Mouse (Mus musculus) heart, postnatal 0 days (tissue): ENCODE data around the gene 1500009C09Rik. TPM values are rescaled to one million over a fixed set of nuclear protein-coding genes. Genes with fewer than 3 reads are reported as not detected.

Experiments used
- ATAC-seq: fragments of 200-750 bp; cut with Nextera tagmentation; 2 replicates; pipeline ENCODE4 v1.8.0; 2017; ENCODE audit warnings: low read depth, moderate number of reproducible peaks, moderate library complexity; ENCODE audit not compliant: insufficient read depth
- DNase-seq: peaks from one replicate; pipeline ENCODE4 v3.0.0-alpha.2; 2016; ENCODE audit warnings: low spot score
- H3K27ac ChIP-seq: fragments of 300-500 bp; sonication (generic); 2 replicates; pipeline ENCODE4 v1.5.1; 2014; ENCODE audit warnings: low read depth, mild to moderate bottlenecking
- H3K27me3 ChIP-seq: fragments of 300-500 bp; sonication (generic); 2 replicates; pipeline ENCODE4 v1.6.1; 2014; ENCODE audit warnings: low read length, mixed read lengths; ENCODE audit not compliant: control insufficient read depth, insufficient read depth
- H3K36me3 ChIP-seq: fragments of 300-500 bp; sonication (generic); replicated peaks from 2 replicates; pipeline ENCODE4 v1.6.1; 2014; ENCODE audit warnings: low read length, mixed read lengths; ENCODE audit not compliant: control insufficient read depth, insufficient read depth
- H3K4me1 ChIP-seq: fragments of 300-500 bp; sonication (generic); 2 replicates; pipeline ENCODE4 v1.6.1; 2014; ENCODE audit warnings: antibody characterized with exemption; ENCODE audit not compliant: control insufficient read depth, insufficient read depth
- H3K4me2 ChIP-seq: fragments of 300-500 bp; sonication (generic); 2 replicates; pipeline ENCODE4 v1.6.1; 2014; ENCODE audit warnings: low read depth, mild to moderate bottlenecking, low read length, moderate library complexity
- H3K4me3 ChIP-seq: fragments of 300-500 bp; sonication (generic); 2 replicates; pipeline ENCODE4 v1.5.1; 2014; ENCODE audit warnings: low read depth, low read length
- H3K9ac ChIP-seq: fragments of 300-500 bp; sonication (generic); replicated peaks from 2 replicates; pipeline ENCODE4 v1.6.1; 2014; ENCODE audit warnings: low read depth, low read length, mixed read lengths
- H3K9me3 ChIP-seq: fragments of 300-500 bp; sonication (generic); replicated peaks from 2 replicates; pipeline ENCODE4 v1.6.1; 2016; ENCODE audit warnings: low read length; ENCODE audit not compliant: control insufficient read depth
- CTCF ChIP-seq: IDR thresholded peaks from 2 replicates; pipeline ENCODE4 v1.5.1; 2016; ENCODE audit warnings: antibody characterized with exemption, control low read depth, low read depth
- EP300 ChIP-seq: IDR thresholded peaks from 2 replicates; pipeline ENCODE4 v1.6.1; 2016; ENCODE audit warnings: antibody characterized with exemption, low read depth
- WGBS: fragments of 180-500 bp; shearing (Covaris S2); extraction: QIAGEN DNeasy Blood & Tissue Kit; methylation state at CpG from one replicate; pipeline ENCODE4 v1.1.7; 2014; 5-methylcytosine and 5-hydroxymethylcytosine counted together
- polyA plus RNA-seq: library from polyadenylated mRNA; unstranded; fragments of >200 nt; fragmentation: Nextera tagmentation; extraction: Ambion mirVana; gene quantifications from 2 replicates; pipeline ENCODE4 v1.2.1, GENCODE M21; 2015
- total RNA-seq: library from RNA; depleted of rRNA; stranded (reverse); fragments of >200 nt; gene quantifications from 2 replicates; pipeline ENCODE4 v1.2.3, GENCODE M21; 2014; ENCODE audit warnings: low replicate concordance

The 1500009C09Rik gene
- total and polyA plus RNA-seq, 2 experiments from 2014 or later: not detected

DNA sequence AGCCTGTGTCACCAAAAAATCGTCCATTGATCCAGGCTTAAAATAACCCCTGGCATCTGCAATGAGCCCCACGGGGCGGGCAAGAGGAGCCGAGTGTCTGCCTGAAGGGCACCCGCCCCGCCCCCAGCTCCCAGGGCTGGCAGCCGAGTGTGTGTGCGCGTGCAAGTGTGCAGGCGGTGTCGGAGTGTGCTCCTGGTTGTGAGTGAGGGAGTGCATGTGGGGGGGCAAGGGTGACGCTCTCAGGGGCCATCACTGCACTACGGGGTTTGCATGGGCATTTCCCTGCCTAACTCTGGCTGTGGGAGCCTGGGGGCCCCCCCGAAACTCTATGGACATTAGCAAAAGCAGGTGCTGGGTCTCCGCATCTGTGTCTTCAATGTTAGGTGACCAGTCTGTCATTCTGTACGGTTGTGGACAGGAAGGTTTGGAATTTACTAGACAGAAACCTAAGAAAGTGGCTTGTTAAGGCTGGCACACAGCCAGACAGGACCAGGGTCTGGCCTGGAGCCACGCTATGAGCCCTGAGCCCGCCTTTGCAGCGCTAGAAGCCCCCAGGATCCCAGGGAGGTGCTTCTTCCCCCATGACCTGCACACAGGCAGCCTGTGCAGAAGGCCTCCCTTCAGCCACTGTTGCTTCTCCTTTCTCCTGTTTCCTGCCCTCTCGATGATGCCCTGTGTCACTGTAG, 35.9 kb upstream of the 1500009C09Rik start:
- no peak for DNase-seq
- 35% methylated on average over 20 of the region's 20 CpGs for WGBS

DNA sequence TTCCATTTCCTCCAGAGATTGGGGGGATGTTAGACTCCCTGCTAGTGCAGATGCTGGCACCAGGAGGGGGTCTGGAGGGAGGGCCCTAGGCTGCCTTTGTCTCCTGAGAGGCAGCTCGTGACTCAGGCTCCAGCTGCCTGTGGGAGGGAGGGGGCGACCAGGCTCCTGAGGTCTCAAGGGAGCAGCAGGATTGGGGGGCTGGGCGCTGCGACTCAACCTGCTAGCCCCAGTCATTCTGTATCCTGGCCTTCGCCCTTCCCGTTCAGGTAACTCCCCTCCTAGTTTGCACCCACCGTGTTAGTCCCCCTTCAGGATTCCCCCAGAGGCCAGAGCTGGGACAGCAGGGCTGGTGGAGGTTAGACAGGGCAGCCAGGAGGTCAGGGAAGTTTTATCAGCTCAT, 35.2 kb upstream of the 1500009C09Rik start:
- Histone ChIP-seq H3K9me3 (no peaks in the 10 kb centered on the region), H3K27ac (no peak overlapping the region), H3K4me2 (no peak overlapping the region), H3K9ac (no peak overlapping the region), H3K4me1 (peaks cover 11% of the 10 kb centered on the region), H3K36me3 (no peaks in the 10 kb centered on the region), H3K4me3 (no peak overlapping the region), H3K27me3 (peaks cover 82% of the 10 kb centered on the region)
- peak; percentile 9; the same call in 1 of the 2 replicates for TF ChIP-seq CTCF
- no peak for TF ChIP-seq EP300
- WGBS: 36% methylated on average over 7 of the region's 7 CpGs
- 0 out of 2 replicates have a peak, but pooled peaks have one; percentile 22 for ATAC-seq
- no peak for DNase-seq

More for the DNA sequence above, 35.9 kb upstream of the 1500009C09Rik start:
- peaks cover 84% of the 10 kb centered on the region for H3K27me3 ChIP-seq
- H3K4me1 ChIP-seq: peaks cover 14% of the 10 kb centered on the region
- H3K9me3 ChIP-seq: no peaks in the 10 kb centered on the region
- TF ChIP-seq CTCF (no peak), EP300 (no peak)
- ATAC-seq: no peak
- H3K36me3 ChIP-seq: no peaks in the 10 kb centered on the region
- no peak overlapping the region for H3K4me3 ChIP-seq
- H3K27ac ChIP-seq: no peak overlapping the region
- no peak overlapping the region for H3K9ac ChIP-seq
- no peak overlapping the region for H3K4me2 ChIP-seq

DNA sequence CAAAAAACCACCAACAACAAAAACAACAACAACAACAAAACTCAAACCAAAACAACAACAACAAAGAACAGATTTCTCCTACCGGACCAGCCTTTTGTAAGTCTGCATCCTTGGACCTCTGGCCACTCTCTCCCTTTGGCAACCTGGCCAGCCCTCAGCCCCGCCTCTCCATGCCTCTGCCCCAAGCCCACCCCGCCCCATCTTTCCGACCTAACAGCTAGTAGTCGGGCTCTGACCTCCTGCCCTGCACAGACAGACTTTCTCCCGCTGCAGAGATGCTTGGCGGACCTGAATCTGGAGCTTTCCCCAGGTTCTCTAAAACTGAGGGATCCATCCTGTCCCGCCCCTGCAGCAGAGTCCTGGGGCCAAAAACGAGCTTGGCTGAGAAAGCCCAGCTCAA, 34.2 kb upstream of the 1500009C09Rik start:
- DNase-seq (no peak), ATAC-seq (no peak)
- H3K9ac ChIP-seq: no peak overlapping the region
- no peak overlapping the region for H3K4me3 ChIP-seq
- no peak overlapping the region for H3K4me2 ChIP-seq
- H3K9me3 ChIP-seq: no peaks in the 10 kb centered on the region
- no peak overlapping the region for H3K27ac ChIP-seq
- no peaks in the 10 kb centered on the region for H3K36me3 ChIP-seq
- TF ChIP-seq CTCF (no peak), EP300 (no peak)
- WGBS: 55% methylated on average over 9 of the region's 9 CpGs
- H3K4me1 ChIP-seq: peaks cover 7% of the 10 kb centered on the region
- H3K27me3 ChIP-seq: peaks cover 74% of the 10 kb centered on the region

DNA sequence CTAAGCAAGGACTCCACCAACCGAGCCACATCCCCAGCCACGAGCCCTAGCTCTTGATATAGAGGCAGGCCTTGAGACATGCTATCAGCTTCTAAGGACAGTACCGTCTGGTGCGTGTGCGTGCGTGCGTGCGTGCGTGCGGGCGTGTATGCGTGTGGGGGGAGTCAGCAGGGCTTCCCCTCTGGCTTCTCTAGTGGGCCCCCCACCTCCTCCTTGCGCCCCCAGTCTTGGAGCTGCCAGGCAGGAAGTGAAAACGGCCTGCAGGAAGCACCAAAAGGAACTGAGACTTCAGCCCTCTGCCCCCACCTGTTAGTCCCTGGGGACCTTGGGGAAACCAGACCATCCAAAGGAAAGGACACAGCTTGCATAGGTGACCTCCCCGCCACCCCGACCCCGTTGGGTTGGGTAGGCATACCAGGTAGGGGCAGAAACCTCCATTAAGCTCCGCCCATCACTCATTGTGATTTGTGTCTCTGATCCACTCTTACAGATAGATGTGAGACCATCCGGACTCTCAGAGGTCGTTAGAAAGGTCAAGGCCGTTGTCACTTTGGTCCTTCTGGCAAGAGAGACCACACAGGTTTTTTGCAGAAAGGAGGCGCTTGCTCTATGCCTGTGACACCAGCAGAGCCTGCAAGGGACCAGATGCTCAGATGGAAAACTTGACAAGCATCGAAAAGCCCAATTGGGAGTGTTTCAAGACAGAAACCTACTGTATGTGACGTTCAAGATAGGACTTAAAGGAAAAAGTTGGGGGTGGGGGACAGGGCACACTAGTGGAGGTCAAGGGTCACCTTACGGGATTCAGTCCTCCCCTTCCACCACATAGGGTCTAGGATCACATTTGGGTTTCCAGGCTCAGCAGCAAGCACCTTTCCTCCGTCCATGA, 33.2 kb upstream of the 1500009C09Rik start:
- Histone ChIP-seq H3K9ac (no peak overlapping the region), H3K36me3 (no peaks in the 10 kb centered on the region), H3K9me3 (no peaks in the 10 kb centered on the region), H3K4me2 (no peak overlapping the region), H3K4me1 (peaks cover 7% of the 10 kb centered on the region), H3K27me3 (peaks cover 74% of the 10 kb centered on the region), H3K4me3 (no peak overlapping the region), H3K27ac (no peak overlapping the region)
- ATAC-seq (no peak), DNase-seq (no peak)
- TF ChIP-seq EP300: no peak
- no peak for TF ChIP-seq CTCF
- WGBS: 70% methylated on average over 26 of the region's 26 CpGs

DNA sequence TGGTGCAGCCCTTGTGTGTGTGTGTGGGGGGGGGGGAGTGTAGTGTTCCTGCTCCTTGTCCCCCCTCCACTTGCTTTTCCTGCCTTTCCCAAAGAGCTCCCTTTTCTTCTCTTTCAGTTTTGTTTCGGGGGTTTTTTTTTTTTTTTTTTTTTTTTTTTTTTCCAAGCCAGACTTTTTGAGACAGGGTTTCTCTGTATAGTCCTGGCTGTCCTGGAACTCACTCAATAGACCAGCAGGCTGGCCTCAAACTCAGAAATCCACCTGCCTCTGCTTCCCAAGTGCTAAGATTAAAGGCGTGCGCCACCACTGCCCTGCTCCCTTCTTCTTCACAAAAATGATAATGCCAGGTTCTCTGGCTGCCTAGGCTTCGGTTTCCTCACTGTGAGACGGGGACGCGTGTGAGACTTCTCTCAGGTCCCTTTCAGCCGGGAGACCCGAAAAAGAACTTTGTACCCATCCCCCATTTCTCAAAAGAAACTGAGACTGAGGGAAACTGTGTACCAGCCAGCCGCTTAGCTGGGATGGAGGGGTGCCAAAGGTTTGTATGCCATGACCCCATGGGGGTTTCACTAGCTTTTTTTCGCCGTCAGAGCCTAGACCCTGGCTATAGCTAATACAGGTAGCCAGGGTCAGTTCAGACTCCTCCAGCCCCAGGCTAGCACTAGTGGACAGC, 32.1 kb upstream of the 1500009C09Rik start:
- ATAC-seq: no peak
- WGBS: 75% methylated on average over 12 of the region's 12 CpGs
- no peak for DNase-seq
- H3K36me3 ChIP-seq: no peaks in the 10 kb centered on the region
- H3K9ac ChIP-seq: no peak overlapping the region
- TF ChIP-seq EP300: no peak
- no peak for TF ChIP-seq CTCF
- H3K4me1 ChIP-seq: peaks cover 7% of the 10 kb centered on the region
- H3K4me3 ChIP-seq: no peak overlapping the region
- peaks cover 76% of the 10 kb centered on the region for H3K27me3 ChIP-seq
- H3K9me3 ChIP-seq: no peaks in the 10 kb centered on the region
- no peak overlapping the region for H3K27ac ChIP-seq
- no peak overlapping the region for H3K4me2 ChIP-seq
